Mouse (Mus musculus) left cerebral cortex, postnatal 14 days (tissue): ENCODE data around the gene Coq8a. TPM values are rescaled to one million over a fixed set of nuclear protein-coding genes. Genes with fewer than 3 reads are reported as not detected.

Source experiments
- DNase-seq, 2 experiments: peaks; one replicate each; pipeline ENCODE4 v3.0.0; 2021 to 2022; ENCODE audit warnings: low spot score in 2 of 2, mixed read lengths in 1 of 2
- intact Hi-C: fragments of 180-260 bp; cut with DNase I; formaldehyde crosslinking; loops from one replicate; pipeline ENCODE4 v1.15.1; 2025
- total RNA-seq, 2 experiments: library from RNA; stranded (reverse); gene quantifications; 2 replicates each; pipeline ENCODE4 v1.2.3; 2021

Gene Coq8a
- total RNA-seq, 2 experiments from 2014 or later: 31.3 to 34.9 TPM

DNA sequence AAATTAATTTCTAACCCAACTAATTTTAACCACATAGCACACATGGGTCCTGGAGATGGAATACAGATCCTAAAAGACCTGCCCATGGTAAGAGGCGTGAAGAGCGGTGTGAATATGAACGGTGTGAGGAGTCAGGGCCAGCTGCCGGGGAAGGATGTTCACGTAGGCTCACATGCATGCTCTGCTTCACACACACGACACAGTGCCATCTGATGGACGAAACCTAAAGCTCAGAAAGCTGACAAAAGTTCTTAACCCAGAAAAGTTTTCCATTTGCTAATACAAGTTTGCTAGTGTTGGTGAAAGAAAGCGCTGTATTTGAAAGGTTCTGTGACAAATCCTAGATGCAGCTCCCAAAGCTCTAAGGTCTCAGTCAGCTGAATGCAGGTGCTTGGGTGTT is 48.2 kb downstream of the Coq8a start:
- intact Hi-C loops: no loop called here
- DNase-seq: no peak

DNA sequence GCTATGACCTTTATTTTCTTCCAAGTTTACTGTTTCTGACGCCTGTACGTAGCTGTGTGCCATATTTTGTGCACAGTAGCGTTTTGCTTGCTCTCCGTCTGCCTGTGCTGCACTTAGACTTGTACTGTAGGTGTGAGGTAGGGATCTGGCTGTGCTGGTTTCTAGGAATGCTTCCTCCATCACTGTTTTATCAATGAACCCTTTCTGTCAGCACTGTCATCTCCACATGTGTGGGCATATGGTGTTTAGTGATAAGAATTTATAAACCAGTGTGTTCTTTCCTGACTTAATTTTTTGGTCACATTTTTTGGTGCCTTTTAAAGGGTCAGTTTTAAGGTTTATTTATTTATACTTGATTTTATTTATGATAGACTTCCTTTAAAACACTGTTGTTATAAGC is 50.8 kb downstream of the Coq8a start:
- no peak for DNase-seq
- intact Hi-C loops: no loop called here

DNA sequence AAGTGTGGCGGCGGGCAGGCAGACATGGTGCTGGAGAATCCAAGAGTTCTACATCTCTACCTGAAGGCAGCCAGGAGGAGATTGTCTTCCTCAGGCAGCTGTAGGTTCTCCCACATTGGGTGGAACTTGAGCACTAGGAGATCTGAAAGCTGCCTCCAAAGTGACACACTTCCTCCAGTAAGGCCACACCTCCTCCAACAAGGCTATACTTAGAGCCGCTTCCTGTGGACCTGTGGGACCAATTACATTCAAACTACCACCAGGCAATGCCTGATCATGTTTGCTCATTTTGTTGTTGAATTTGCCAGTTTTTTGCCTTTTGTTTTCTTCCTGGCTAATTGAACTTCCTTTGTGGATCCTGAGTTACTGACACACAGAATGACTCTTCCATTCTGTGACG is 51.4 kb downstream of the Coq8a start:
- no peak for DNase-seq
- intact Hi-C loops: no loop called here

DNA sequence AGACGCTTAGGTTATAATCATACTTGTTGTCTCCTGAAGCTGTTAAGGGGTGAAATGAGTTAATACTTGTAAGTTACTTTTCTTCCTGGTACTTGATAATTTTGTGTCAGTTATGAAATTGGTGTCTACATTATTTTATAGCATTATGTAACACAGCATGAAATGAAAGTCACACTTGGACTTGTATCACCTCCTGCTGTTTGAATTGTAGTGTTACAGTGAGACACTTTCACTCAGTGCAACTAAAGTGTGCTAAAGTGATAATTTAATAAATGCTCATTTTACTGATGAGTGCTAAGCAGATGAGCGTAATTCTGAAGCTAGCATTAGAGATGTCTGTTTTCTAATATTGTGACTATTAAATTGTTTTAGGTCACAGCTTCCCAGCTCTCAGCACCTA is 58.4 kb downstream of the Coq8a start:
- intact Hi-C loops: no loop called here
- no peak for DNase-seq

DNA sequence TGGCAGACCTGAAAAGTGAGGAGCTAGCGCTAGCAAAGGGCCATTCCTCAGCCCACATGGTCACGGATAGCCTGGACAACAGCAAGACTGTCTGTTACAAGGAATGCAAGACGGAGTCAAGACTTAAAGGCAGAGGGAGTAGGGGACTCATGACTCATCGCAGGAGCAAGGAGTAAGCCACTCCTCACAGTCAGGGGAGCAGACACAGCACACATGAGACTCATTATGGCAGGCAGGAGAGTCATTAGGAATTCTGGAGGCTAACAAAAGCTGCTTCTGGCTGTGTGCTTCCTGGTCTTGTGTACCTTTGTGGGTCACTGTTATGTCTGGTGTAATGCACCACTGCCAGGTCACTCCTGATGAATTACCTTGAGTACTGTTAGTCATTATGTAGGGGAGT is 60.2 kb downstream of the Coq8a start:
- DNase-seq: no peak
- intact Hi-C loops: no loop called here

DNA sequence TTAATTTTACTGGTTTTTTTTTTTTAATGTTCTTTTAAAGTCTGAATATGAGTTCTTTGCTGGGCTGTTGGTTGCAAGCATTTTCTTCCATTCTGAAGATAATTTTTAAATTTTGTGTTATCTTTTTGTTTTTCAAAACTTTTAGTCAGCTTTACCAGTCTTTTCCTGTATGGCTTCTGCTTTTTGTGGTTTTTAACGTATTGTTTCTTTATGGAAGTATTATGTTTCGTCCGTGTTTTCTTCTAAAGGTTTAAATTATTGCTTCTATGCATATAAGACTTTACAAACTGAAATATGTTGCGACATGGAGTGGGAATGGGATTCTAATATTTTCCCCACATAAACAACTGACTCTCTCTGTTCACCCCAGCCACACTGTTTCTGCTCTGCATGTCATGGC is 67.2 kb downstream of the Coq8a start:
- no peak for DNase-seq
- intact Hi-C loops: no loop called here

DNA sequence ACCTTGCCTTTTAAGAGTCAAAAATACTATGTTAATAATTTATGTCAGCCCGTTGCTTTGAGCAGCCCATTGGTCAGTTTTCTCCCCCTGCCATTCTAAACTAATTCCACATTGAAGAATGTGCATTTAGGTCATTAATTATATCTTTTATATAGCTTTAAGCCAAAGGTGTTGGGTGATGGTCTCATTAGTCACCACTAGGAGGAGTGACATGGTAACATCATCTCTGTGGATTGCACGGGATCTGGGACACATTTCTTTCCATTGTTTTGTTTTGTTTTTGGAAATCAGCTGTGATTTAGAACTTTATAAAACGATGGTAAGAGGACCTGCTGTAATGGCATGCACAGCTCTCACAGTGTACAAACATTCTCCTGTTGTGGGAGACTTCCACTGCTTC is 68.0 kb downstream of the Coq8a start:
- intact Hi-C loops: no loop called here
- no peak for DNase-seq

DNA sequence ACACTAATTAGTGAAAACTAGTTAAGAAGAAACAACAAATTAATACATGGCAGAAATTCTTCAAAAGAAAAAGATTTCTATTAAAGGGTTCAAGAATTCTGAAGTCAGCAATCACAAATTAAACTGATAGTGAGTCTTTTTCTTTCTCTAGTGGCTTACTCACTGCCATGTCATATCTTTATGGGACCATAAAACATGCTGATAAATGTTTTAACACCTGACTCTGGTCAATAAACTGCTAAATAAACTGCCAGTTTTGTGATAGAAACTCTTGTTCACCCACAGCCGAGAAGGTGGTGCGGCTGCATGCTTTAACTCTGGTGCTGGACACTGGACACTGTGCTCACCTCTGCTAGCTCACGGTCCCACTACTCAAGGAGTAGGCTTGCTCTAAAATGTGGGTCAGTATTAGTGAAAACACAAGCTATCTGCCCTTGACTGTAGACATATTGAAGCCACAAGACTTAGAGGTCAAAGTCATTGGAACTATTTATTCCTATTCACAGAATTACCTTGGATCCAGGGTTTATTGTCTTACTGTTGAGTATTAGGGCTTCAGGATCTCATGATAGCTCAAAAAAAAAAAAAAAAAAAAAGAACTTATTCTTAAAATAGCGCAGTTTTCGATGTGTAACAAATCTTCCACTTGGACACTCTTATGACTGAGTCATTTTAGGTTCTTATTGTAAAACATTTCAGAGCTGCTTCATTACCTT is 71.2 kb downstream of the Coq8a start:
- intact Hi-C loops: no loop called here
- DNase-seq: no peak

DNA sequence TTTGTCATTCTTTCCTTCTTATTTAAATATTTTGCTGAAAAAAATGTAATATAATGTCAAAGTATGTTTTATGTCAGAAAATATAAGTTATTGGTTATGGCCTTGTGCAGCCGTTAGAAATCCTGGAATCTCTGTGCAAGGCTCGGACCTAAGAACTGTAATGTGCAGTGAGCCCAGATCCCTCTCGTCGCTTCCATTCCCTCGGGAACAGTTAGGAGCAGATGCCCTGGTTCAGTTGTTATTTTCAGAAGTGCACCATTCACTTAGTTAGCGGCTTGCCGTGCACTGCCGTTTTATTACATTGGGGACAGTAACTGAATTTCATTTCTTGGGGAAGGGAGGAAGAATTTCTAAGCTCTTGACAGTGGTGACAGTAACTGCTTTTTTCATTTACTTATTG is 81.2 kb downstream of the Coq8a start:
- no peak for DNase-seq
- intact Hi-C loops: loop anchor here (10.0 kb wide), 1 partner anchor 153 kb away; the partner anchor contains the start of gene Cdc42bpa

DNA sequence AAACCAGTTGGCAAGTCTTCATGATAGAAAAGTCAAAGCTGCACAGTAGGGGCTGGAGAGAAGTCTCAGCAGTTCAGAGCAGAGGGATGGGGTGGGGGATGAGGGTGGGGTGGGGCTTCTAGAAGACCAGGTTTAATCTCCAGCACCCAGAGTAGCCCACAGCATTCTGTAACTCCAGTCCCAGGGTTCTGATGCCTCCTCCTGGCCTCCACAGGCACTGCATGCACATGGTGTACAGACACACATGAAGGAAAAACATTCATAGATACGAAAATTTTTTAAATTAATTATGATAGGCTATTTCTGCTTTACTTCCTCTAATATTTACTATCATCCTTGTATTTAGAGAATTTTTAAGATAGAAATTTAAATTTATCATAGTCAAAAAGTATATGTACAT is 82.9 kb downstream of the Coq8a start:
- intact Hi-C loops: loop anchor here (10.0 kb wide), 1 partner anchor 152 kb away; the partner anchor contains the start of gene Cdc42bpa
- no peak for DNase-seq

Other genes starting within 250 kb of the Coq8a start
- 100 to 1,000 TPM; 211 to 234 TPM for gene Cdc42bpa, start 239.1 kb downstream of the Coq8a start, total RNA-seq
- 10 to 100 TPM; 18.1 to 20.8 TPM for gene Psen2, start 63.8 kb upstream of the Coq8a start, total RNA-seq
- gene Itpkb, start 130.9 kb upstream of the Coq8a start, total RNA-seq: 10 to 100 TPM; 14.0 to 14.3 TPM